Mouse (Mus musculus) left cerebral cortex, postnatal 36 days (tissue): ENCODE measurements at regions not wholly inside any gene's neighbourhood (a gene's known extent, or its start where the extent isn't known, plus 50 kb on each side); places are given as distances from the start of the nearest gene placed in this dataset.

ENCODE experiments used
- DNase-seq, 2 experiments: peaks; one replicate each; pipeline ENCODE4 v3.0.0; 2021 to 2022; ENCODE audit warnings: low spot score in 2 of 2, mixed read lengths in 1 of 2
- intact Hi-C: fragments of 180-260 bp; cut with DNase I; formaldehyde crosslinking; loops from one replicate; pipeline ENCODE4 v1.15.1; 2025

- intact Hi-C loops = no loop called here
- DNase-seq = no peak
Measured at GRCm38 (mm10) chr2:135580051-135580450, 78.8 kb upstream of the Plcb4 start.

- DNase-seq = no peak
- intact Hi-C loops = no loop called here
Measured at GRCm38 (mm10) chr2:135582341-135582740, 76.5 kb upstream of the Plcb4 start.

- no peak for DNase-seq
- intact Hi-C loops = no loop called here
Measured at GRCm38 (mm10) chr2:135606306-135606705, 52.5 kb upstream of the Plcb4 start.
